Mouse (Mus musculus) intestine, embryonic 15.5 days (tissue): ENCODE measurements around the gene Ppp1cb. TPM values are rescaled to one million over a fixed set of nuclear protein-coding genes. Genes with fewer than 3 reads are reported as not detected.

Experiments
- ATAC-seq: fragments of 200-750 bp; cut with Nextera tagmentation; 2 replicates; pipeline ENCODE4 v1.8.0; 2017; ENCODE audit warnings: moderate TSS enrichment, moderate library complexity
- H3K27ac ChIP-seq: fragments of 300-500 bp; sonication (generic); 2 replicates; pipeline ENCODE4 v1.5.1; 2015; ENCODE audit warnings: mild to moderate bottlenecking, inconsistent platforms
- H3K27me3 ChIP-seq: fragments of 300-500 bp; sonication (generic); replicated peaks from 2 replicates; pipeline ENCODE4 v1.6.1; 2015; ENCODE audit warnings: inconsistent platforms
- H3K36me3 ChIP-seq: fragments of 300-500 bp; sonication (generic); 2 replicates; pipeline ENCODE4 v1.6.1; 2015; ENCODE audit warnings: inconsistent platforms
- H3K4me1 ChIP-seq: fragments of 300-500 bp; sonication (generic); replicated peaks from 2 replicates; pipeline ENCODE4 v1.6.1; 2015; ENCODE audit warnings: inconsistent platforms
- H3K4me2 ChIP-seq: fragments of 300-500 bp; sonication (generic); replicated peaks from 2 replicates; pipeline ENCODE4 v1.6.1; 2015; ENCODE audit warnings: mild to moderate bottlenecking, inconsistent platforms
- H3K4me3 ChIP-seq: fragments of 300-500 bp; sonication (generic); replicated peaks from 2 replicates; pipeline ENCODE4 v1.5.1; 2015; ENCODE audit warnings: inconsistent platforms
- H3K9ac ChIP-seq: fragments of 300-500 bp; sonication (generic); 2 replicates; pipeline ENCODE4 v1.6.1; 2015; ENCODE audit warnings: inconsistent platforms
- H3K9me3 ChIP-seq: fragments of 300-500 bp; sonication (generic); 2 replicates; pipeline ENCODE4 v1.6.1; 2016; ENCODE audit warnings: inconsistent platforms
- WGBS: fragments of 180-500 bp; shearing (Covaris S2); methylation state at CpG from one replicate; pipeline ENCODE4 v1.1.7; 2015; 5-methylcytosine and 5-hydroxymethylcytosine counted together
- polyA plus RNA-seq: library from polyadenylated mRNA; unstranded; fragments of >200 nt; fragmentation: Nextera tagmentation; extraction: Ambion mirVana; gene quantifications from 2 replicates; pipeline ENCODE4 v1.2.1, GENCODE M21; 2015

Gene Ppp1cb
- polyA plus RNA-seq, 1 experiment from 2014 or later: 237 TPM

DNA sequence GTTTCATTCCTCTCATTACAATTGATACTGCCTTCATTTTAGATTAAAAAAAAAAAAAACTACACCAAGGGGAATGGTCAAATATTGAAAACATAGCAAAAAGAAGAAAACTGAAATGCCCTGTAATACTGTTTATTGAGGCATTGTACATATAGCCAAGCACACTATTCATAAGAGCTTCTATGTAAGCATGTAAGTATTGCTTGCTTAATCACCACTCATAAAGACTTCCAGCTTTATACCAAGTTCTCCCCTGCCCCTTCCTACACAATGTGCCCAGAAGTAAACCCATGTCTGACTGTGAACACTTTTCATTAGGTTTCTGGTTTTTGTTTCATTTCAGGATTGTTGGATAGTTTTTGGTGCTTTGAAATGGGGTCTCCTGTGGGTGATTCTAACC is 11.8 kb upstream of the Ppp1cb start:
- H3K9me3 ChIP-seq: no peaks in the 10 kb centered on the region
- H3K27me3 ChIP-seq: no peaks in the 10 kb centered on the region
- no peaks in the 10 kb centered on the region for H3K4me1 ChIP-seq
- H3K36me3 ChIP-seq: no peaks in the 10 kb centered on the region
- no peak overlapping the region for H3K4me2 ChIP-seq
- H3K4me3 ChIP-seq: no peak overlapping the region
- H3K27ac ChIP-seq: peak overlapping the region; percentile 15; the same call in 1 of the 2 replicates
- peak; percentile 53; the same call in 1 of the 2 replicates for ATAC-seq
- no peak overlapping the region for H3K9ac ChIP-seq

DNA sequence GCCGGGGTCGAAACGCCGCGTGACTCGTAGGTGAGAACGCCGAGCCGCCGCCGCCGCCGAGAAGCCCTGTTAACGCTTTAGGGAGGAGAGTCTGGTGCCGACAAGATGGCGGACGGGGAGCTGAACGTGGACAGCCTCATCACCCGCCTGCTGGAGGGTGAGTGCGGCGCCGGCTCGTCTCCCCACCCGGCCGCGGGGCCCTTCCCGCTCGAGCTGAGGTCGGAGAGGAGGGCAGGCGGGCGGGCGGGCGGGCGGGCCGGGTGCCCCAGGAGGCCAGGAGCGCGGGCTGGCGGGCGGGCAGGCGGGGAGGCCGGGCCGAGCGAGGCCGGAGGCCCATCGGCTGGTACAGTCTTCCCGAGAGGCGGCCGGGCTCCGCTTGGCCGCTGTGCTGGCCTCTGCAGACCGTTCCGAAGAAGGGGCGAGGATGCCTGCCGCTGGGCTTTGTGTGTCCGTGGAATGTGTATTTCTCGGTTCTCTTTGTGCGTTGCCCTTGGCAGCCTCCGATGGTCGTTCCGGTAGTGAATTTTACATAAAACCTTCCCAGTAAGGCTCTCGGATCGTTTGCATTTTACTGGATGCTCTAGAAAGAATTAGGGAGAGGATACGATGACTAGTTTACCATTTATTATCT is 723 bp downstream of the Ppp1cb start:
- Histone ChIP-seq H3K4me2 (peak overlapping the region; percentile 57; the same call in 1 of the 2 replicates), H3K27ac (peak overlapping the region; percentile 99), H3K4me3 (peak overlapping the region; percentile 85), H3K4me1 (peaks cover 3% of the 10 kb centered on the region; the same call in 1 of the 2 replicates), H3K9me3 (no peaks in the 10 kb centered on the region), H3K36me3 (no peaks in the 10 kb centered on the region), H3K27me3 (no peaks in the 10 kb centered on the region), H3K9ac (peak overlapping the region; percentile 97)
- ATAC-seq: peak; percentile 79
- WGBS: under 1% methylated on average over 46 of the region's 63 CpGs

DNA sequence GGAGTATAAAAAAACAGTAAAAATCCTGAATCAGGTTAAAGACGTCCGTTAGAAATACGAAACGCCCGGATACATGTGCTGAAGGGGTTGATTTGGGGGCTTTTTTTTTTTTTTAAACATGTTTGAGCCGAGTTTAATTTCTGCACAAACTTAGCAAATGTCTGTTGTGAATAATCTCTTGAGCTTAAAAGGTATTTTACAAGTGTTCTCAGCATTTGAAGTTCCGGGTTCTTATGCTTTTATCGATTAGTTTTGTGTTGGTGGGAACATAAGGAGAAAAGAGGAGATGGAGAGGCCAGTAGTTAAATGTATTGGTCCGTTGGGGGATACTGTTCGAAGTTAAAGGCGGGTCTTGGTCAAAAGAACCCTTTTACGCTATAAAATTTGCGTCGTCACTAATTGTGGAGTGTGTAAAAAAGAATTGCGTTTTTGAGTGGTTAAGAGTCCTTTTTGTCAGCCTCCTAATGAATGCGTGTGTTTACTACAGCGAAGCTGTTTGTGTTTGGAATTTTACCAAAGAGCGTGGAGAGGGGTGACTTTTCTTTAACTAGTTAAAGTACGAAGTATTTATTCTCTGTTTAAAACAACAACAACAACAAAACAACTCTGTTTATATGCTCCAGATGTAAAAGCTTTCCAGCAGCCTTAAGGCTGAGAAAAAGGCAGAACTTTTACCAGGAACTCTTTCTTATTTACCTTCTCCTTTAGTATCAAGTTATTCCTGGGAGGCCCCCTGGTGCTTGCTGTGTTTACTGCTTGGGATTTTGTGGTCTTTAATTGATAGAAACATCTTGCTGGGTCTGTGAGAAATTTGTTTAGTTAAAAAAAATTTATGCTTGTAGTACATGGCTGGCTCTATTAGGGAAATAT is 1.5 kb downstream of the Ppp1cb start:
- Histone ChIP-seq H3K4me2 (peak overlapping the region; percentile 57), H3K4me3 (peak overlapping the region; percentile 85), H3K9me3 (no peaks in the 10 kb centered on the region), H3K27ac (peak overlapping the region; percentile 99), H3K36me3 (no peaks in the 10 kb centered on the region), H3K27me3 (no peaks in the 10 kb centered on the region), H3K9ac (peak overlapping the region; percentile 97), H3K4me1 (peaks cover 3% of the 10 kb centered on the region; the same call in 1 of the 2 replicates)
- no peak for ATAC-seq
- under 1% methylated on average over 19 of the region's 19 CpGs for WGBS

DNA sequence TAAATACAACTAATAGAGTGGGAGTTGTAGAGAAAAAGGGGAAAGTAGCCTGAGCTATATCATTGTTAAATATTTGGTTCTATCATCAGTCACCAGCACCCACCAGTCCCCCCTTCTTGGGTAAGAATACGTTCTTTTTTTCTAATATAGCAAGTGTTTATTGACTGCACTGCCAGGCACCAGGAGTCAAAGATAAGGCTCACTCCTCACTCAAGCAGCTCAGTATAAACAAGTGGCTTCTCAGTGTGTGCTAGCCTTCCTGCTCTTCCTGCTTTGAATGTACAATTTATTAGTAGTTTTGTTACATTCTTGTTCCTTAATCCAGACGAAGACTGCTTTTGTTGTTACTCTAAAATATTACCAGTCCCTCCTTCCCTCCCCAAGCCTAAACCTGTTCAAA is 2.3 kb downstream of the Ppp1cb start:
- ATAC-seq: no peak
- 0 out of 2 replicates have a peak overlapping the region, but pooled peaks have one; percentile 18 for H3K9ac ChIP-seq
- H3K4me1 ChIP-seq: peaks cover 3% of the 10 kb centered on the region; the same call in 1 of the 2 replicates
- WGBS: 13% methylated on average over 2 of the region's 2 CpGs
- H3K9me3 ChIP-seq: no peaks in the 10 kb centered on the region
- H3K27me3 ChIP-seq: no peaks in the 10 kb centered on the region
- H3K4me2 ChIP-seq: peak overlapping the region; percentile 46
- H3K4me3 ChIP-seq: peak overlapping the region; percentile 18
- no peak overlapping the region for H3K27ac ChIP-seq
- no peaks in the 10 kb centered on the region for H3K36me3 ChIP-seq

DNA sequence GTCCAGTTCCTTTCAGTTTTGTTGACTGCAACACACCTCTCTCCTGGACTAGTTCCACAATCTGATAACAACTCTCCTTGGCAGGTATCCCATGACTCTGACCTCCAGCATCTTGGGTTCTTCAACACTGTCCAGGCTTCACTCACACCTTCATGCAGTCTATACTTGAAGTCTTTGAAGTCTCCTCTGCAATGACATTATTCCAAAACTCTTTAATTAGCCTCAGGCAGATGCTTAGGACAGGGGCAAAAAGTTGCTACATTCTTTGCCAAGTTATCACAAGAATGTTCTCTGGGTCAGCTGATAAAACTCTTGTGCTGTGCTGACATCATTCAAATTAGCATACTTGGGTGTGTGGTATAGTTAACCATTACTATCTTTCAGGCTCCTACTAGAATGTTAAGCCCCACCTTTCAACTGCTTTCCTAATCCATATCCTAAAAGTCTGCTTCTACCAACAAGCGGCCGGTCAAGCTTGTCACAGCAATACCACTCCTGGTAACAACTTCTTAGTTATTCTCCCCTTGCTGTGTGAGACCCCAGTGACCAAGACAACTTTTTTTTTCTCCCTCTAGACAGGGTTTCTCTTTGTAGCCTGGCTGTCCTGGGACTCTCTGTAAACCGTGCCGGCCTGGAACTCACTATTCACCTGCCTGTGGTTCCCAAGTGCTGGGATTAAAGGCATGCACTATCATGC is 13.8 kb downstream of the Ppp1cb start:
- no peak overlapping the region for H3K4me2 ChIP-seq
- H3K4me1 ChIP-seq: peaks cover 11% of the 10 kb centered on the region
- H3K27me3 ChIP-seq: no peaks in the 10 kb centered on the region
- H3K36me3 ChIP-seq: no peaks in the 10 kb centered on the region
- no peaks in the 10 kb centered on the region for H3K9me3 ChIP-seq
- no peak overlapping the region for H3K9ac ChIP-seq
- peak; percentile 82 for ATAC-seq
- no peak overlapping the region for H3K4me3 ChIP-seq
- no peak overlapping the region for H3K27ac ChIP-seq
- 64% methylated on average over 4 of the region's 4 CpGs for WGBS

DNA sequence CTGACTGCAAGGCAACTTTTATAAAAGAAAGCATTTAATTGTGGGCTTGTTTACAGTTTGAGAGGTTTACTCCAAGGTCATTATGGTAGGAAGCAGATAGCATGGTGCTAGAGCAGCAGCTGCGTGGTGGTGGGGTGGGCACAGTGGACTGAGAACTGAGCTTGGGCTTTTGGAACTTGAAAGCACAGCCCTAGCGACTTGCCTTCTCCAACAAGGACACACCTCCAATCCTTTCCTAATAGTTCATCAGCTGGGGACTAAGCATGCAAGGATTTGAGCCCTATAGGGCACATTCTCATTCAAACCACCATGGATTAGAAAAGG is 14.3 kb downstream of the Ppp1cb start:
- no peaks in the 10 kb centered on the region for H3K9me3 ChIP-seq
- no peak overlapping the region for H3K27ac ChIP-seq
- H3K4me1 ChIP-seq: peaks cover 11% of the 10 kb centered on the region
- WGBS: 77% methylated on average over 2 of the region's 2 CpGs
- no peak overlapping the region for H3K9ac ChIP-seq
- no peaks in the 10 kb centered on the region for H3K27me3 ChIP-seq
- H3K4me2 ChIP-seq: no peak overlapping the region
- no peaks in the 10 kb centered on the region for H3K36me3 ChIP-seq
- peak; percentile 31 for ATAC-seq
- H3K4me3 ChIP-seq: no peak overlapping the region

DNA sequence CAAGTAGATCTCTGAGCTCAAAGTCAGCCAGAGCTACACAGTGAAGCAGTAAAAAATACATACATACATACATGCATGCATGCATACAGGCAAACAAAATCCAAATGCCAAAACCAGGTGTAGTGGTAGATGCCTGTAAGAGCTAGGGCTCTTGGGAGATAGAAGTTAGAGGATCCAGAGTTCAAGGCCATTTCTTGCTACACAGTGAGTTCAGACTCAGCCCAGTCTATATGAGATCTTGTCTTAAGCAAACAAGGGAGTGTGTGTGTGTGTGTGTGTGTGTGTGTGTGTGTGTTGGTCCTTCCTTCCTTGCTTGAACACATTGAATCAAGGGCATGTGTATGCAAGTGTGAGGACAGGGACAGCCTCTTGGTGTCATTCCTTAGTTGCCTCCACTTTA is 17.9 kb downstream of the Ppp1cb start:
- no peak overlapping the region for H3K9ac ChIP-seq
- no peak overlapping the region for H3K4me2 ChIP-seq
- H3K4me3 ChIP-seq: no peak overlapping the region
- H3K36me3 ChIP-seq: peaks cover 13% of the 10 kb centered on the region
- H3K27ac ChIP-seq: no peak overlapping the region
- no peaks in the 10 kb centered on the region for H3K9me3 ChIP-seq
- H3K4me1 ChIP-seq: peaks cover 11% of the 10 kb centered on the region
- peak; percentile 52; the same call in 1 of the 2 replicates for ATAC-seq
- no peaks in the 10 kb centered on the region for H3K27me3 ChIP-seq

DNA sequence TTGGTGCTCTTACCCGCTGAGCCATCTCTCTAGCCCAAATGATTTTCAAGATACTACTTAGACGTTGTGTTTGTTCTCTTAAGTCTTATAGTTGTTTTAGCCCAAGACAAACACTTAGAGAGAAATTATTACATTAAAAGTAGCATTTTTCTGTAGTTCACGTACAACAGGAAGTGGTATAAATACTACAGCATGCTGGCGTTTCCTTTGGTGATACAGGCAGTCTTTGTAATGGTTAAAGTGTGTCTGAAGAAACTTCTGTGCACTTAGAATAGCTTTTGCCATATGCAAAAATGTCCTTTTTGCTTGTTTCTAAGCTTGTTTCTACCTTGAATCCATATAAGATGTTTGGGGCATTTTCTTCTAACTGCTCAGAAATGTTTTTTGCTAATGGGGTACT is 20.3 kb downstream of the Ppp1cb start:
- Histone ChIP-seq H3K9me3 (no peaks in the 10 kb centered on the region), H3K4me1 (0 out of 2 replicates have a peak, but pooled peaks cover 2% of the 10 kb centered on the region), H3K9ac (no peak overlapping the region), H3K36me3 (peaks cover 16% of the 10 kb centered on the region), H3K4me2 (no peak overlapping the region), H3K27ac (no peak overlapping the region), H3K4me3 (no peak overlapping the region), H3K27me3 (no peaks in the 10 kb centered on the region)
- 84% methylated on average over 4 of the region's 4 CpGs for WGBS
- no peak for ATAC-seq

DNA sequence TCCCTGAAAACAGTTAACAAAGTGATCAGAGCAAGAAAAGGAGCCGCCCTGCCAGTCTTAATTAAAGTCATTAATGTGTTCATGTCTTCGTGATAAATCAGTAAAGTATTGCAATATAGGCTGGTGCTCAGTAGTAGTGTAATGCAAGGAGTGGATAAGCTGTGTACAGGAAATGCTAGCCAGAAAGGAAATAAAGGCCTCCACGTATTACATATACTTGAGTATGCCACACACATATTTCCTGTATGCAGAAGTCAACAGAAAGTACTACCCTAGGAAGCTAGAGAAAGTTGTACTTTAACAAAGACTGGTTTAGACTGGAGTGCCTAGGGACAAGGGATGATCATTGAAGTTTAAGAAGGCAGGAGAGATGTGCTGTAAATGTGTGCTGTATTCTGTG is 26.8 kb downstream of the Ppp1cb start:
- Histone ChIP-seq H3K4me1 (no peaks in the 10 kb centered on the region), H3K4me3 (no peak overlapping the region), H3K9ac (no peak overlapping the region), H3K9me3 (no peaks in the 10 kb centered on the region), H3K4me2 (no peak overlapping the region), H3K36me3 (peaks cover 26% of the 10 kb centered on the region), H3K27me3 (no peaks in the 10 kb centered on the region), H3K27ac (no peak overlapping the region)
- 91% methylated on average over 3 of the region's 3 CpGs for WGBS
- ATAC-seq: no peak

DNA sequence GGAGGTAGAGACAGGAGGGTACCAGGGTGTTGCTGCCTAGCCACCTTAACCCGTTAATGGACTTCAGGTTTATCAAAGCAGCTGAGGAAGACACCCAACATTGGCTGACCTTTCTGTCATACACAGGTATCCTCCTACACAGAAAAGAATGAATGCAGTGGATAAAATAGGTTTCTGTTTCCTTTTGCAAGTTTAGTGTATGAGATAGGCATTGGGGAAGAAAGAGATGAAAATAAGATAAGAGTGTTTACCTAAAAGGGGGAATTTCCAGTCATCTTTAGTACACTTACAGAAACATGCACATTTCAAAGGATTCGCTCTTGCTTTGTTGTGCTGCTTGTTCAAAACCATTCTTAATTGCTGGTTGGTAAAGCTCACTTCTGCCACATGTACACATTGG is 29.4 kb downstream of the Ppp1cb start:
- H3K9me3 ChIP-seq: no peaks in the 10 kb centered on the region
- H3K27ac ChIP-seq: no peak overlapping the region
- no peak overlapping the region for H3K4me2 ChIP-seq
- H3K4me1 ChIP-seq: no peaks in the 10 kb centered on the region
- peaks cover 13% of the 10 kb centered on the region for H3K36me3 ChIP-seq
- no peak overlapping the region for H3K9ac ChIP-seq
- H3K27me3 ChIP-seq: no peaks in the 10 kb centered on the region
- ATAC-seq: no peak
- no peak overlapping the region for H3K4me3 ChIP-seq
- WGBS: 89% methylated on average over 2 of the region's 2 CpGs

DNA sequence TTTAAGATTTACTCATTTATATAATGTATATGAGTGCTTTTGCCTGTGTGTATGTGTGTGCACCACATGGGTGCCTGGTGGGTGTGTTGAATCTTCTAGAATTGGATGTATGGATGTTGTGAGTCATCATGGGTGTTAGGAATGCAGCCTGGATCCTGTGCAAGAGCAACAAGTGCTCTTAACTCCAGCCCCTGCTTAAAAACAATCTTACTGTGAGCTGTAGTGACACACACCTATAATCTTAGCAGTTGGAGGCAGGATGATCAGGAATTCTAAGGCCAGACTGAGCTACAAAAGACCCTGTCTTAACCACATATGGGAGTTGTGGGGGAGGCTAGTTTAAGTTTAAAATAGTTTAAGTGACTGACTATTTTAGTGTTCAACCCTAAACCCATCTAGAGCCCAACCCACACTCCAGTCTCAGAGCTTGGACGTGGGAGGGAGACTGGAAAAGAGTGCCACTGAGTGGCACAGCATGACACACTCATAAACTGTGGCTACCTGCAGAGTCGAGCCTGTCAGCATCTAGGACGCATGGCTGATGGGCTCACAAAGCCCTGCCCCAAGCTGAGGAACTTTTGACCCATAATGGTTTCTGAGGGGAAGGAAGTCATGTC is 35.5 kb downstream of the Ppp1cb start:
- H3K9me3 ChIP-seq: no peaks in the 10 kb centered on the region
- H3K4me3 ChIP-seq: no peak overlapping the region
- no peak overlapping the region for H3K27ac ChIP-seq
- 90% methylated on average over 3 of the region's 3 CpGs for WGBS
- no peak overlapping the region for H3K9ac ChIP-seq
- ATAC-seq: no peak
- no peaks in the 10 kb centered on the region for H3K27me3 ChIP-seq
- H3K4me1 ChIP-seq: no peaks in the 10 kb centered on the region
- H3K36me3 ChIP-seq: peaks cover 6% of the 10 kb centered on the region
- no peak overlapping the region for H3K4me2 ChIP-seq

DNA sequence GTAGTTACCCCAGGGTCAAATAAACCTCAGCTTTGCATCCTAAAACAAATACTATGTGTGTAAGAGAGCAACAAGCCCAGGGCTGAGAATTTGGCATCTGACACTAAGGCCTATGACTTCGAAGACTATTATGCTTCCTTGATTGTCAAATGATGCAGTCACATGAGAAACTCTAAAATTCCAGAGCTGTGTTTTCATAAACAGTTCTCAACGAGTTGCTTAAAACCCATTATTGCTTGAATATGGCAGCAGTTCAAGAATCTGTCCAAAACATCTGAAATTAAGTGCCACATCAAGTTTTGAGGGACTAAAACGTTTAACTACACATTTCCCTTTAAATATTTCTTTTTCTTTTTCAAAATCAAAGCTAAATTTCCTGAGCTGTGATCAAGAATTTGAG is 50.1 kb downstream of the Ppp1cb start:
- Histone ChIP-seq H3K27ac (no peak overlapping the region), H3K4me2 (no peak overlapping the region), H3K9ac (no peak overlapping the region), H3K36me3 (0 out of 2 replicates have a peak, but pooled peaks cover 3% of the 10 kb centered on the region), H3K4me1 (no peaks in the 10 kb centered on the region), H3K4me3 (no peak overlapping the region), H3K27me3 (no peaks in the 10 kb centered on the region), H3K9me3 (no peaks in the 10 kb centered on the region)
- WGBS: 52% methylated on average over 3 of the region's 3 CpGs
- no peak for ATAC-seq
